Mouse (Mus musculus): ENCODE data around the gene Rint1.
"Not testable (repeated sequence)": the region's sequence is repeated elsewhere in the genome, so short reads cannot be mapped to it uniquely, and the experiment has no call there.

Rint1 gene

DNA sequence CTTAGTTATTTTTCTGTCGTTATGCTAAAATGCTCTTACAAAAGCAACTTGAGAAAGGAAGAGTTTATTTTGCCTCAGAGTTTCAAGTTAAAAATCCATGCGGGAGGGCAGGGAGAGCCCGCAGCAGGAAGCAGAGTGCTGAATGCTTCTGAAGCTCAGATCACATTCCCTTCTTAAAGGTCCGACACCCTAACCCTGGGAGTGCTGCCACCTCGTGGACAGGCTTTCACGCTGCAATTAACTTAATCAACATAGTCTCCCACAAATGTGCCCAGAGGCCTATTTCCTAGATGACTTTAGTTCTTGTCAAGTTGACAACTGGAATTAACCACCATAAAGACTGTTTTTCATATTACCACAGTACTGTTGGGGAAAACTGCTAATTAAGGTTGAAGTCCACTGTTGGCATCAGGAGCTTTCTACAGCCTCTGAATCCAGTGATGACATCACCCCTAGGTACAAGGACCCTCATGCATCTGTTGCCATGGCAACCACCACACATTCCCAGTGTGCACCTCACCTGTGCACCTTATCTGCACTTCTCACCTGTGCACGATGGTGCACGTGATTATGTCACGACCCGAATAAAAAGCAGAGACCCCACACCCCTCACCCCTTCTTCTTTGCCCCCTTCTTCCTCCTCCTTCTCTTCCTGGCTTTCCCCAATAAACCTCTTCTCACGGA, 39.0 kb downstream of the Rint1 start:
- peak; percentile 79 for DNase-seq

- peak; percentile 51 for DNase-seq
These were observed 43.6 kb downstream of the Rint1 start for GRCm38 (mm10) chr5:23830897-23831752.

DNA sequence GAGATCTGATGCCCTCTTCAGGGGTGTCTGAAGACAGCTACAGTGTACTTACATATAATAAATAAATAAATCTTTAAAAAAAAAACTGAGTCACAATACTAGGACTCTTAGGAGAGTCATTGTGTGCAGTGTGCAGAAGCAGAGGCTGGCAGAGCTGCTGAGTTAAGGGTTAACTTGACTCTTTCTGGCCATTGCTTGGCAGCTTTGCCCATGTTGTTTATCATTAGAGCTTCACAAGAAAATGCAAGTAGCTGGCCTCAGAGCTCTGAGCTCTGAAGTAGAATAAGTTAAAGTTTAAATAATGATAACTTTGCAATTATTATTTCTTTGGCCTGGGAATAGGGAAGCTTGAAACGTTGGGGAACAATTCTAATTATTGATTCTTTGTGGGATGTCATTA, 48.2 kb downstream of the Rint1 start:
- DNase-seq: not testable (repeated sequence)

DNA sequence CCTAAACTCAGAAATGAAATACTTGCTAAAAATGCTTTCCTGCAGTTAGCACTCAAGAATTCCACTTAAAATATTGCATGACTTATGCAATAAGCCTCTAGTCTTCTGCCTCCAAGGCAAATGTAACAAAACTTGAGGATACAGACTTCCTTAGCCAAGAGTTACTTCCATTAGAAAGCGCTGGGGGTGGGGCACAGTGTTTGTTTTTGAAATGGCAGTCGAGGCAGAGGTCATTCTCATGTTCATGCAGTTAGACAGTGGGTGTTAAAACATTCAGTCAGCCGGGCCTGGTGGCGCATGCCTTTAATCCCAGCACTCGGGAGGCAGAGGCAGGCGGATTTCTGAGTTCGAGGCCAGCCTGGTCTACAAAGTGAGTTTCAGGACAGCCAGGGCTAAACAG, 50.6 kb downstream of the Rint1 start:
- DNase-seq: no peak

GRCm38 (mm10) chr5:23843674-23844530, 56.4 kb downstream of the Rint1 start, which contains the start of gene Tomm7:
TSS of gene Tomm7 (minus strand) at chr5:23844161.
- peak; percentile 99 for DNase-seq

- DNase-seq: peak; percentile 72
These were observed 57.0 kb downstream of the Rint1 start for GRCm38 (mm10) chr5:23844531-23844841.

DNA sequence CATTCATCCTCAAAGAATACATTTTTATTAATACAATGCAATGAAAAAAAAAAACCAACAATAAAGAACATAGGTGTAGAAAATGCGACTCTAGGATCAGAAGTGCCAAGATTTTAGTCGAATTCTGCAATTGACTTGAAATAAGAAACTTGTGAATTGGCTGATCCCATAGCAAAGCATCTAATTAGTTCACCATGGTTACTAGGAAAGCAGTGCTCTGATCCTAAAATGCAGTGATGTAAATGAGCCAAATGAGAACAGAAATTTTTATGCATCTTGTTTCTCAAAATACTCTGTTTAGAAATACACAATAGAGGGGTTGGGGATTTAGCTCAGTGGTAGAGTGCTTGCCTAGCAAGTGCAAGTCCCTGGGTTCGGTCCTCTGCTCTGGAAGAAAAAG, 57.6 kb downstream of the Rint1 start:
- no peak for DNase-seq

DNA sequence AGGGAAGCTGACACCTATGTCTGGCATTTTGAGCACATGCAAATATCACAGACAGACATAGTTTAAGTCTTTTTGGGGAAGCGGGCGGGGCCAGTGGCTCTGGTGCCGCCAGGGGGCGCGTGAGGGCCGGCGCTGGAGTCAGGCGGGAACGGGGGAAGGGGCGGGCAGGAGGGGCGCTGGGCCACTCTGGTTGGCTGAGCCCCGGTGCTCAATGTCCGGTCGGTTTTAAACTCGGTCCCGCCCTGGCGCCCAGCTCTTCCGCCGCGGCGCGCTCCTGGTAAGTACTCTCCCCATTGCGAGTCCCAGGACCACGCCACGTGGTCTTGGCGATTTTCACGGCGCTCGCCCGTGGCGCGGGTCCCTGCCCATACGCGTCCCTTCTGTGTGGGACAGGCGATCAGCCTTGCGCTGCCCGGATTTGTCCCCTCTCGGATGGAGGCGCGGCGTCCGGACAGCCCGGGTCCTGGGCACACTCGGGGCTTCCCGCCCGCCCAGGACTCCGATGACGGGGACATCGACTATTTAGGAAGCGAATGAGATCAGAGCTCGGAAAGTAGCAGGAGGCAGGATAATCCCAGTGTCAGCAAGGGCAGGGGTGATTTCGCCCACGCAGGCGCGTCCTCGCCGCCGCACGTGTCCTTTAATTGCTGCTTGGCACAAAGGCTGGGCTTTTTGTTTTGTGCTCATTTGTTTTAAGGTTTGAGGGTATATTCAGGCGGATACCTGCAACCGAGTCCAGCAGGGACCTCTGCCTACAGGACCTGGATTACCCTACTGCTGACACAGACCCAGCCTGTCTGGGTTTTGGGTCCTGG, 63.0 kb downstream of the Rint1 start:
- DNase-seq: peak; percentile 95

- not testable (repeated sequence) for DNase-seq
These were observed 63.6 kb downstream of the Rint1 start for GRCm38 (mm10) chr5:23851160-23851555.

DNA sequence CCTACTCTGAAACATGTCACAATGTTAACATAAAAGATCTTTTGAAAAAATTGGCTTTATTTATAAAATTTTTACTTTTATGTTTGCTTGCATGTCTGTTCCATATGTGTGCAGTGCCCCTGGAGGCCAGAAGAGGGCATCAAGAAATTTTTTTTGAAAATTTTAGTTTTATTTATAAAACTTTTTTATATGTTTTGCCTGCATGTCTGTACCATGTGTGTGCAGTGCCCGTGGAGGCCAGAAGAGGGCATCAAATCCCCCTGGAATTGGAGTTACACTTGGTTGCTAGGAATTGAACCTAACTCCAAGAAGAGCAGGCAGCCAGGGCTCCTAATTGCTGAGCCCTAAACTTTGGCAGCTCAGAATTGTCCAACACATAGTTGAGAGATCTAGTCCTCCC, 65.4 kb downstream of the Rint1 start:
- peak; percentile 46 for DNase-seq

DNA sequence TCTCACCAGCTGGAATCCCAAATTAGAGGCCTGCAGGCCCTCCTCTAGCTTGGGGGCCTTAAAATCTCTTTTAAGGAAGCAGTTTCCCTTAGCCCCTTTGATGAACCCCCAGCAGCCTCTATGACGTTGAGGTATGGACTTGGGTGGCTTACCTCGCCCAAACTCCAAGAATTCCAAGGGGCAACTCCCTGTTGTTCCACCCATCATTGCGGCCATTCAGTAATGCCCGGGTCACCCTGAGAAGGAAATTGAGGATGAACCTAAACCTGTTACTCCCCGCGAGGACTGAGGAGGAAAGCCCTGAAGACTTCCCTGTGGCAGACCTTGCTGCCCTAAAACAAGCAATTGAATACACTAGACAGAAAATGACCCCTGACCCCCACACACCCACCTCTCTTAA, 68.0 kb downstream of the Rint1 start:
- DNase-seq: no peak

DNA sequence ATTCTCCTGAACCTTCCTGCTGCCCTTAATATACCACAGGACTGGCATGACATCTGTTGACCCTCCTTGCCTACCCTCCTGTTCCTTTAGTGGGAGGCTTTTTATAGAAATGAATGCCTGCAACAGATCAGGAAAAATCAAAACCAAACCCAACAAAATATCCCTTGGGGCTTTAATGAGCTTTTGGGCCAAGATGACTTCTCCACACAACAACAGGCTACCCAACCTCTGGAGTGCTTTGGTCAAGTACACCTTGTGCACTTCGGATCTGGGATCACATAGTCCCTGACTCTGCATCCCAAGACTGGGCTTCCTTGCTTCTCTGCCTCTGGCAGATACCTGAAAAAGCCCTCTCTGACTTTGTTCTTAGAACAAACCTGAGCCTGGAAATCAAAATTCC, 68.7 kb downstream of the Rint1 start:
- no peak for DNase-seq

GRCm38 (mm10) chr5:23857189-23857588, 69.7 kb downstream of the Rint1 start:
- no peak for DNase-seq

- no peak for DNase-seq
These were observed 70.5 kb downstream of the Rint1 start for GRCm38 (mm10) chr5:23858001-23858400.

DNA sequence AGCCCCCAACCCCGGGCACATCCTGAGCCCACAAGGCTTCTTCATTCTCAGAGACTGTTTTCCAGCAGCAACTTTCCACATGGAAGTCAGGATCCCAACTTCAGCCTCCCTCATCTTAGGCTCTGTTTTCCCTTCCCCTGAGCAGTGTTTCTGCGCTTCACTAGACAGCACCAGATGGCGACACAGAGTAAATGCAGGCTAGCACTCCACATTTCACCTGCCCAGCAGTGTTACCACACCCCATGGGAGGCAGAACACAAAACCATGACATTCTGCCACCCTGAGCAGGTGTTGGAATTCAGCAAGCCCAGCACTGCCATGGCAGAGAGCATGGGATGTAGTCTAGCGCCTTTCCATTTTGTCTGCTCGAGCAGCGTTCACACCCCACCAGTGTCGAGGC, 71.1 kb downstream of the Rint1 start:
- DNase-seq: peak; percentile 19

DNA sequence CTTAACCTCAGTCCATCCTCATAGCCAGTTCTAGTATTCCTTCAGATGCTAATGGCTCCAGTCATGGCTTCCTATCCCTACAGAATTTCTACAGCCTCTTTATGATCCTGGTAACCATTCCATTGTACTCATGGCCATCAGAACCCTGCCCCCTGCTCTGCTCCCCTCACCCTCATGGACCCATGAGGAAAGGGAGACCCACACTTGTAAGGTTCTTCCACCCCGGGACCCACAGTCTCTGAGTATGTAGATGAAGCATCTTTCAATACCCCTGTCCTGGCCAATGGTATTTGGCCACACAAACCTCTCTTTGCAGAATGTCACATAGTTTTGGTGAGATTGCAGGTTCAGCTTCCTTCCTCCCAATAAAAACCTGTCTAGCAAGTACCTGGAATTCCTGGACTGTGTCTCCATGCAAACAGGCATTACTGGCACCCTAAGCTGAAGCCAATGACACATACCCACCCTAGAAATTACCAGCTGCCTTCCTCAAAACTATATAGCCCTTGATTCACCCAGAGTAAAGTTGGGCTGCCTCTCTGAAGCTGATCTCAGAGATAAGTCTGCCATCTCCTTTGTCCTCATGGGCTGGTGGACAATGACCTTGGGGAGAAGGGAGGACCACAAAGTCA, 71.7 kb downstream of the Rint1 start:
- no peak for DNase-seq

GRCm38 (mm10) chr5:23859896-23860295, 72.4 kb downstream of the Rint1 start:
- DNase-seq: no peak

DNA sequence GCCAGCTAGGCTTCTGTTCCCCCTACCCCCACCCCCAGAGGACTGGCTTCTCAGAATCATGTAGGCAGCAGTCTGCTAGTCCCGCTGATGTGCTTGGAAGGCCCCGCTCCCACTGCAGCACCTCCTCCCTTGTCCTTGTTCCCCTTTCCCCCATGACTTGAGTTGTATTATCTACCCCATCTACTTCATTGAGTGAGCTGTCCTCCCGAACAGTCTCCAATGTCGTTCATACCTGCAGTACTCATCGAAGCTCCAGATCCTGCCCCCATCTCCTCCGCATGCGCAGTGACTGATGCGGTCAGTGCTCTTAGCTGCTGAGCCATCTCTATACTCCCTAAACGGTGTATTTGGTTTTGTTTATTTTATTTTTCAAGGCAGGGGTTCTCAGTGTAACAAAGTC, 74.2 kb downstream of the Rint1 start:
- DNase-seq: no peak

- DNase-seq: peak; percentile 85
These were observed 74.8 kb downstream of the Rint1 start for GRCm38 (mm10) chr5:23862291-23862690.

DNA sequence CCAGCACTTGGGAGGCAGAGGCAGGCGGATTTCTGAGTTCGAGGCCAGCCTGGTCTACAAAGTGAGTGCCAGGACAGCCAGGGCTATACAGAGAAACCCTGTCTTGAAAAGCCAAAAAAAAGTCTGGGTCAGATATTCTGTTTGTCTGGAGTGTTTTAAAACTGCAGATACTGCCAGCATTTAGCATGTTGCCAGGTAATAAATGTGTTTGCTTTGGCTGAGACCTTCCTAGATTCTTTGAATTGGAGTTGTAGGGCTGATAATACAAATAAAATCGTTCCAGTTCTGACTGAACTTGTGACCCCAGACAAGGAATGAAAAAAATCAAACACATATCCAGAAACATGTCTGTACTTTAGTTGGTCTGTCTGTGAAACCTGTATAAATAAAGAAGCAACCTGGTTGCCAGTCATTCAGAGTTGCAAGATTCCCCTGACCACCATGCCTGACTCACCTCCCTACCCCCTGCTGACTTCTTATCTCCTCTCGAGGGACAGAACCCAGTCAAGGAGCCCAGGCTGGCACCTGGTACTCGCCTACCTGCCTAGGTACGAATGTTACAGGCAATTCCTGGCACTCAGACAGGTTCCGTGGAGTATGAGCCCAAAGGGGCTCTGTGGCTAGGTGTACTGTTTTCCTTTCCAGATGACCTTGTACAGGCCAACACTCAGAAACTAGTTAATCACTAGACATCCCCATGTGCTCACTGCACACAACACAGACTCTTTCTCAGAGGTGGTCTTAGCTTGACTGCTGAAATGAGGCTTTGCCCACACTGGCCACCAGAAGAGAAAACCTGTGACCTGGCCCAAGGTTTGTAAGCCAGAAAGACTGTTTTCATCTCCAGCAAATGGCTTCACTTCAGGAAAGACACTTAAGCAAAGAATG, 75.9 kb downstream of the Rint1 start:
- DNase-seq: peak; percentile 30

All from lung, postnatal 10 days (tissue).